Mouse (Mus musculus): ENCODE measurements around the gene Leng8. TPM values are rescaled to one million over a fixed set of nuclear protein-coding genes. Genes with fewer than 3 reads are reported as not detected.

Gene Leng8
- total and polyA plus RNA-seq, 3 experiments: 23.2 to 46.6 (median 33.5) TPM

DNA sequence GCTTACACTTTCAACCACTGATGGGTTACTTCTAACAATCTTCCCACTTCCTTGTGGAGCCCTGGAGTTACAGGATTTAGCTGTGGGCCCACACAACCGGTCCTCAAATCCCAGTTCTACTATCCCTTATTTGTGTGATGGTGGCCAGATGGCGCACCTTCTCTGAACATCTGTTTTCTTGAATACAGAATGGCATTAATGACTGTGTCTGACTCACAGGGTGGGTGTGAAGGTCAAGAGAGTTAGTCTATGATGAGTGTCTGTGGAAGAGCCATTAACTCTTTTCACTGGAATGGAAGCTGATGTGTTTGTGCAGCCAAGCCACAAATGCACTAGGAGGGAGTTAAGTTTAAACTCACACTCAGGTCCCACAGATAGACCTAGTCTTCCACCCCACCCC is 38.5 kb upstream of the Leng8 start:
- no peaks in the 10 kb centered on the region for H3K36me3 ChIP-seq (replicated peaks in 1 of 2; ENCODE audit: control insufficient read depth in 1 of 2, insufficient read depth in 1 of 2, low read length in 1 of 2)
- no peak overlapping the region for H3K27ac ChIP-seq (ENCODE audit: insufficient read depth, low read depth)
- no peak for DNase-seq (ENCODE audit: extremely low read depth)
- no peak overlapping the region for H3K4me3 ChIP-seq (replicated peaks in 1 of 3; ENCODE audit: low read depth in 2 of 3, low read length in 2 of 3, poor library complexity in 1 of 3)
- H3K79me2 ChIP-seq (replicated peaks; ENCODE audit: control insufficient read depth, extremely low read depth, insufficient read depth, poor library complexity, severe bottlenecking): no peaks in the 10 kb centered on the region
- no peaks in the 10 kb centered on the region for H3K27me3 ChIP-seq (replicated peaks)
- dilution Hi-C loops (cut with MboI; ENCODE audit: extremely low pct_ligation_motif_present, extremely low pct_unique_long_range_greater_than_20kb, low sequenced_read_pairs) (no loop called here), in situ Hi-C loops (cut with MboI; ENCODE audit: low pct_ligation_motif_present, low pct_unique_long_range_greater_than_20kb, low sequenced_read_pairs) (no loop called here)
- no peak overlapping the region for H3K4me2 ChIP-seq (ENCODE audit: insufficient read depth, low read depth, poor library complexity, severe bottlenecking)
- TF ChIP-seq MAFK (IDR thresholded peaks at IDR 0.05; ENCODE audit: insufficient replicate concordance, low read length) (no peak), ZC3H11A (IDR thresholded peaks at IDR 0.05; ENCODE audit: low read depth, low read length) (no peak), GABPA (IDR thresholded peaks at IDR 0.05; ENCODE audit: insufficient replicate concordance, low read depth, low read length) (no peak), ELF1 (IDR thresholded peaks at IDR 0.05; ENCODE audit: low read depth, low read length) (no peak), RAD21 (IDR thresholded peaks at IDR 0.05; ENCODE audit: low read depth, low read length) (no peak), POLR2A (IDR thresholded peaks at IDR 0.05; ENCODE audit: low read depth, low read length) (no peak), USF2 (conservative IDR thresholded peaks at IDR 0.05; ENCODE audit: low read depth, low read length) (no peak), RCOR1 (conservative IDR thresholded peaks at IDR 0.05; ENCODE audit: low read depth, low read length) (no peak), CHD1 (IDR thresholded peaks at IDR 0.05; ENCODE audit: low read depth, low read length) (no peak), EP300 (IDR thresholded peaks at IDR 0.05; ENCODE audit: low read length) (no peak), MEF2A (IDR thresholded peaks at IDR 0.05; ENCODE audit: borderline replicate concordance, low read depth, low read length) (no peak), MAZ (IDR thresholded peaks at IDR 0.05; ENCODE audit: low read depth, low read length) (no peak), SIN3A (IDR thresholded peaks at IDR 0.05; ENCODE audit: low read length) (no peak), JUND (conservative IDR thresholded peaks at IDR 0.05; ENCODE audit: low read depth, low read length) (no peak), CHD2 (IDR thresholded peaks at IDR 0.05; ENCODE audit: low read length) (no peak), IRF4 (IDR thresholded peaks at IDR 0.05; ENCODE audit: low read depth, low read length) (no peak)
- H3K4me1 ChIP-seq (ENCODE audit: control insufficient read depth in 1 of 2, insufficient read depth in 2 of 2): peaks cover 0 to 12% of the 10 kb centered on the region in 2 experiments; a peak in 2 of 4 replicates
- H3K9me3 ChIP-seq (replicated peaks; ENCODE audit: low read length): no peaks in the 10 kb centered on the region
- no peak overlapping the region for H3K9ac ChIP-seq (ENCODE audit: insufficient read depth, low read depth)

DNA sequence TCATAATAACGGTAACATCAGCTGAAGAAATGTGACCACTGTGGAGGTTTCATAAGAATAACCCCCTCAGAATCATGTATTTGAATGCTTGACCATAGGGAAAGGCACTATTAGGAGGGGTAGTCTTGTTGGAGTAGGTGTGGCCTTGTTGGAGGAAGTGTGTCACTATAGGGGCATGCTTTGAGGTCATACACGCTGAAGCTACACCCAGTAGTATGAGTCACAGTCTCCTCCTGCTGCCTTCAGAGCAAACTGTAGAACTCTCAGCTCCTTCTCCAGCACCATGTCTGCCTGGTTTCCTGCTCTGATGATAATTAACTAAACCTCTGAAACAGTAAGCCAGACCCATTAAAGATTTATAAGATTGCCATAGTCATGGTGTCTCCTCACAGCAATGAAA is 38.0 kb upstream of the Leng8 start:
- Histone ChIP-seq H3K9me3 (replicated peaks; ENCODE audit: low read length) (no peaks in the 10 kb centered on the region), H3K36me3 (replicated peaks in 1 of 2; ENCODE audit: control insufficient read depth in 1 of 2, insufficient read depth in 1 of 2, low read length in 1 of 2) (no peaks in the 10 kb centered on the region), H3K27me3 (replicated peaks) (no peaks in the 10 kb centered on the region), H3K27ac (ENCODE audit: insufficient read depth, low read depth) (no peak overlapping the region), H3K4me3 (replicated peaks in 1 of 3; ENCODE audit: low read depth in 2 of 3, low read length in 2 of 3, poor library complexity in 1 of 3) (no peak overlapping the region), H3K9ac (ENCODE audit: insufficient read depth, low read depth) (no peak overlapping the region), H3K4me1 (ENCODE audit: control insufficient read depth in 1 of 2, insufficient read depth in 2 of 2) (peaks cover 0 to 12% of the 10 kb centered on the region in 2 experiments; a peak in 2 of 4 replicates), H3K79me2 (replicated peaks; ENCODE audit: control insufficient read depth, extremely low read depth, insufficient read depth, poor library complexity, severe bottlenecking) (no peaks in the 10 kb centered on the region), H3K4me2 (ENCODE audit: insufficient read depth, low read depth, poor library complexity, severe bottlenecking) (no peak overlapping the region)
- dilution Hi-C loops (cut with MboI; ENCODE audit: extremely low pct_ligation_motif_present, extremely low pct_unique_long_range_greater_than_20kb, low sequenced_read_pairs): no loop called here
- in situ Hi-C loops (cut with MboI; ENCODE audit: low pct_ligation_motif_present, low pct_unique_long_range_greater_than_20kb, low sequenced_read_pairs): no loop called here
- TF ChIP-seq SMC3 (IDR thresholded peaks at IDR 0.05; ENCODE audit: low read depth, low read length) (peak; percentile 40), CTCF (conservative IDR thresholded peaks at IDR 0.05 in 1 of 2, IDR thresholded peaks at IDR 0.05 in 1 of 2; ENCODE audit: low read depth in 2 of 2, low read length in 2 of 2) (peak in 1 of 2 experiments; percentile 28; a peak in 1 of 4 replicates), ZC3H11A (IDR thresholded peaks at IDR 0.05; ENCODE audit: low read depth, low read length) (no peak)
- no peak for DNase-seq (ENCODE audit: extremely low read depth)
